Mouse (Mus musculus): ENCODE results near the gene Hist1h3a. TPM values are rescaled to one million over a fixed set of nuclear protein-coding genes. Genes with fewer than 3 reads are reported as not detected.
"Not testable (repeated sequence)": the region's sequence is repeated elsewhere in the genome, so short reads cannot be mapped to it uniquely, and the experiment has no call there.

Hist1h3a gene
- polyA plus RNA-seq, 1 experiment from 2014 or later: 2.2 TPM

DNA sequence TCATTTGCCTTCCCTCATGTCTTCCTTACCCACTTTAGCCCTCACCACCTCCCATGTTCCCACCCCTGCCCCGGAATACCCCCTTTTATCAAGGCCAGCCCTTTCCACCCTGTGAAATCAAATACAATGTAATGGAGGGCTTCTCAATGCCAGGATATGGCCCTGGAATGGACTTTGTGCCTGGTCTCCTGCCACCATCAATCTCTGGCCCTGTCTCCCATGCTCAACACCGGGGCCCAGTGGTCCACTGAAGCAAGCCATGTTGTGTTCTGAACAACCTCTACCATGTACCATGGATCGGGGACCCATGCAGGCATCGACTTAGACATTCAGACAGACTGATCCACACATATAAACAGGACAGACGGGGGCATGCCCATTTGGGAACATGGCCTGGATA lies 32.5 kb downstream of the Hist1h3a start:
- no peak overlapping the region for H3K27ac ChIP-seq (replicated peaks; ENCODE audit: low read depth, low read length)
- no peaks in the 10 kb centered on the region for H3K27me3 ChIP-seq (ENCODE audit: control insufficient read depth, insufficient read depth, low read length)
- no peak overlapping the region for H3K4me3 ChIP-seq (replicated peaks; ENCODE audit: low read depth, low read length)
- no peaks in the 10 kb centered on the region for H3K4me1 ChIP-seq (ENCODE audit: control insufficient read depth, insufficient read depth, low read length)
- ATAC-seq (ENCODE audit: low FRiP score, low TSS enrichment): no peak
- no peak for DNase-seq
- no peaks in the 10 kb centered on the region for H3K36me3 ChIP-seq (ENCODE audit: control insufficient read depth, insufficient read depth, low read length)
- no peak overlapping the region for H3K9ac ChIP-seq (replicated peaks; ENCODE audit: low read length)
- H3K4me2 ChIP-seq (ENCODE audit: low read length): no peak overlapping the region
- H3K9me3 ChIP-seq (ENCODE audit: control insufficient read depth, low read length): no peaks in the 10 kb centered on the region
- 94% methylated on average over 5 of the region's 5 CpGs for WGBS

- Histone ChIP-seq H3K4me1 (ENCODE audit: control insufficient read depth, insufficient read depth, low read length) (no peaks in the 10 kb centered on the region), H3K4me2 (ENCODE audit: low read length) (no peak overlapping the region), H3K27ac (replicated peaks; ENCODE audit: low read depth, low read length) (no peak overlapping the region), H3K27me3 (ENCODE audit: control insufficient read depth, insufficient read depth, low read length) (no peaks in the 10 kb centered on the region), H3K9ac (replicated peaks; ENCODE audit: low read length) (no peak overlapping the region), H3K4me3 (replicated peaks; ENCODE audit: low read depth, low read length) (no peak overlapping the region), H3K9me3 (ENCODE audit: control insufficient read depth, low read length) (no peaks in the 10 kb centered on the region), H3K36me3 (ENCODE audit: control insufficient read depth, insufficient read depth, low read length) (no peaks in the 10 kb centered on the region)
- ATAC-seq (ENCODE audit: low FRiP score, low TSS enrichment) (no peak), DNase-seq (no peak)
- WGBS: 96% methylated on average over 9 of the region's 9 CpGs
Measured at GRCm38 (mm10) chr13:23729192-23729525, 33.0 kb downstream of the Hist1h3a start.

DNA sequence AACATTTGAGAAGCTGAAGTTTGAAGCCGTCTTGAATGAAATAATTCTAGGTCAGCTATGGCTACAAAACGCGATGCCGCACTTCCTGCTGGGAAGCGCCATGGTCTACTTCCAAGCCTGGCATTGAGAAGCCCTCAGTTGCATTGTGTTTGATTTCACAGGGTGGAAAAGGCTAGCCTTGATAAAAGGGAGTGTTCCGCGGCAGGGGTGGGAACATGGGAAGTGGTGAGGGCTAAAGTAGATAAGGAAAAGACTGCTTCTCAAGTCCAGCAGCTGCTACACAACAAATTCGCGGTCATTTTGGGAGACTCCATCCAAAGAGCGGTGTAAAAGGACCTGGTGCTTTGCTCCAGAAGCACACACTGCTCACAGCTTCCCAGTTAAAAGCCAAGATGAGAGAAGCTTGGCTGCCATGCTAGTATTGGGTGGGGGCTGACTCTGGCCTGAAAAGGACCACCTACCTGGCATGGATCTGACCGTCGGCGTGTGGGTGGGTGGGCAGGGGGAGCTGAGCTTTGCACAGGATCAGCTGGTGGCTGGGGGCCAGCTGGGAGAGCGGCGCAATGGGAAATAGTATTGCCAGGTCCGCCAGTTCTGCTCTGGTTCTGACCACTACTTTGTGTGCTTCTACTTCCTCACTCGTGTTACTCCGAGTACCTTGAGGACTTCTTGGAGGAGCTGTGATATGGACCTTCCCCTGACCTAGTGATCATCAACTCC lies 33.6 kb downstream of the Hist1h3a start:
- Histone ChIP-seq H3K4me3 (replicated peaks; ENCODE audit: low read depth, low read length) (no peak overlapping the region), H3K9ac (replicated peaks; ENCODE audit: low read length) (no peak overlapping the region), H3K4me1 (ENCODE audit: control insufficient read depth, insufficient read depth, low read length) (no peaks in the 10 kb centered on the region), H3K27me3 (ENCODE audit: control insufficient read depth, insufficient read depth, low read length) (no peaks in the 10 kb centered on the region), H3K9me3 (ENCODE audit: control insufficient read depth, low read length) (no peaks in the 10 kb centered on the region), H3K27ac (replicated peaks; ENCODE audit: low read depth, low read length) (no peak overlapping the region), H3K36me3 (ENCODE audit: control insufficient read depth, insufficient read depth, low read length) (no peaks in the 10 kb centered on the region), H3K4me2 (ENCODE audit: low read length) (no peak overlapping the region)
- DNase-seq: no peak
- ATAC-seq (ENCODE audit: low FRiP score, low TSS enrichment): no peak
- 86% methylated on average over 18 of the region's 18 CpGs for WGBS

DNA sequence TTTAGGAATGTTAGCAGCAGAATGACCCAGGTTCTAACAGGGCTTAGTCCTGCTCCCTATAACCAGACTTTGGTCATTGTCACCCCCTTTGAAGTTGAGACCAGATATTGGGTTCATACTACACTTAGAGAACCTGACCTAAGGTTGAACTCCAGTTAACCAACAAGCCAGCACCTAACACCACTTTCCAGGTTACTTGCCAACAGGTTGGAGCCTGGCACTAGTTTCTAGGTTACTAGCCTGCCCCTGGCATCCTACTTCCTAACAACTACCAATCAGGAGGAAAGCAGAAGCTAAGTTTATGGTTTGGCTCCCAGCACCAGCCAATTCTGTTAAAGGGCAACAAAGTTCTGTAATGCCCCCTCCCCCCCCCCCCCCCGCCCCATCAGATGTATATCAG lies 37.0 kb downstream of the Hist1h3a start:
- H3K4me2 ChIP-seq (ENCODE audit: low read length): no peak overlapping the region
- no peaks in the 10 kb centered on the region for H3K36me3 ChIP-seq (ENCODE audit: control insufficient read depth, insufficient read depth, low read length)
- DNase-seq (no peak), ATAC-seq (ENCODE audit: low FRiP score, low TSS enrichment) (no peak)
- no peak overlapping the region for H3K27ac ChIP-seq (replicated peaks; ENCODE audit: low read depth, low read length)
- no peak overlapping the region for H3K9ac ChIP-seq (replicated peaks; ENCODE audit: low read length)
- 33% methylated on average over 1 of the region's 1 CpGs for WGBS
- no peak overlapping the region for H3K4me3 ChIP-seq (replicated peaks; ENCODE audit: low read depth, low read length)
- H3K4me1 ChIP-seq (ENCODE audit: control insufficient read depth, insufficient read depth, low read length): no peaks in the 10 kb centered on the region
- H3K9me3 ChIP-seq (ENCODE audit: control insufficient read depth, low read length): no peaks in the 10 kb centered on the region
- no peaks in the 10 kb centered on the region for H3K27me3 ChIP-seq (ENCODE audit: control insufficient read depth, insufficient read depth, low read length)

GRCm38 (mm10) chr13:23724239-23724638 lies 37.9 kb downstream of the Hist1h3a start:
- DNase-seq (no peak), ATAC-seq (ENCODE audit: low FRiP score, low TSS enrichment) (no peak)
- 79% methylated on average over 4 of the region's 4 CpGs for WGBS
- Histone ChIP-seq H3K27me3 (ENCODE audit: control insufficient read depth, insufficient read depth, low read length) (no peaks in the 10 kb centered on the region), H3K36me3 (ENCODE audit: control insufficient read depth, insufficient read depth, low read length) (no peaks in the 10 kb centered on the region), H3K27ac (replicated peaks; ENCODE audit: low read depth, low read length) (no peak overlapping the region), H3K9ac (replicated peaks; ENCODE audit: low read length) (no peak overlapping the region), H3K4me1 (ENCODE audit: control insufficient read depth, insufficient read depth, low read length) (no peaks in the 10 kb centered on the region), H3K4me2 (ENCODE audit: low read length) (no peak overlapping the region), H3K4me3 (replicated peaks; ENCODE audit: low read depth, low read length) (no peak overlapping the region), H3K9me3 (ENCODE audit: control insufficient read depth, low read length) (no peaks in the 10 kb centered on the region)

DNA sequence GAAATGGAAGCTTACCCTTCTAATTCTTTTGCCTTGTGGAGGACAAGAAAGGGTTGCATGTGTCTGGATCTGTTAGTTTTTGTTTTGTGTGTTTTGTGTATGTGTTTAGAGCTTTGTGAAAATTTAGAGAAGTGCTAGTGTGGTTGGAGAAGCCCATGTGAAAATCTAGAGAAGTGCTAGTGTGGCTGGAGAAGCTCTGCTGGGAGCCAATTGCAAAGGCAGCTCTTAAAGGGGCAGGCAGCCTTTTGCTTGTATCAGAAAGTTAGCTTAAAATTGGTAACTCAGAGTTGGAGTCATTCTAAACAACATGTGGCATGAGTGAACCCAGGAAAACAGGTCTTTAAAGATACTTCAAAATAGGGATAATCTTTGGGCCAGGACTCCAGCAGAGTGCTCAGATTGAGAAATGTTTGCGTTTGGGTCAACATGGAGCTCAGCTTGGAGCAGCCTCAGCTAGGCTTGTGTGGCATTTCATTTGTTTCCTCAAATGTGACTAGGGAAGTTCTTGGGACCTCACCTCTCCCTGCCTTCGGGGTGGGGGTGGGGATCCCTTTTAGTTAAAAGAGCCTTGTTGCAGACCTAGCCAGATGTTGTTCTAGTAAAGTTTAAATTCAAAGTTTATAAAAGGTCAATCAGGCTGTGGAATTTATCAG lies 44.5 kb downstream of the Hist1h3a start:
- not testable (repeated sequence) for H3K4me3 ChIP-seq (replicated peaks; ENCODE audit: low read depth, low read length); H3K9me3 ChIP-seq (ENCODE audit: control insufficient read depth, low read length); H3K27me3 ChIP-seq (ENCODE audit: control insufficient read depth, insufficient read depth, low read length); H3K4me1 ChIP-seq (ENCODE audit: control insufficient read depth, insufficient read depth, low read length); H3K9ac ChIP-seq (replicated peaks; ENCODE audit: low read length); DNase-seq; H3K4me2 ChIP-seq (ENCODE audit: low read length); ATAC-seq (ENCODE audit: low FRiP score, low TSS enrichment); H3K36me3 ChIP-seq (ENCODE audit: control insufficient read depth, insufficient read depth, low read length); H3K27ac ChIP-seq (replicated peaks; ENCODE audit: low read depth, low read length)
- WGBS: 25% methylated on average over 2 of the region's 2 CpGs

GRCm38 (mm10) chr13:23717176-23717575 lies 45.0 kb downstream of the Hist1h3a start:
- Histone ChIP-seq H3K9ac (replicated peaks; ENCODE audit: low read length) (no peak overlapping the region), H3K9me3 (ENCODE audit: control insufficient read depth, low read length) (no peaks in the 10 kb centered on the region)
- ATAC-seq (ENCODE audit: low FRiP score, low TSS enrichment): no peak

GRCm38 (mm10) chr13:23716261-23717042 lies 45.7 kb downstream of the Hist1h3a start:
- no peaks in the 10 kb centered on the region for H3K27me3 ChIP-seq (ENCODE audit: control insufficient read depth, insufficient read depth, low read length)
- H3K4me1 ChIP-seq (ENCODE audit: control insufficient read depth, insufficient read depth, low read length): no peaks in the 10 kb centered on the region
- no peak overlapping the region for H3K4me2 ChIP-seq (ENCODE audit: low read length)
- H3K9me3 ChIP-seq (ENCODE audit: control insufficient read depth, low read length): no peaks in the 10 kb centered on the region
- ATAC-seq (ENCODE audit: low FRiP score, low TSS enrichment) (no peak), DNase-seq (no peak)
- 86% methylated on average over 5 of the region's 5 CpGs for WGBS
- H3K9ac ChIP-seq (replicated peaks; ENCODE audit: low read length): no peak overlapping the region
- no peak overlapping the region for H3K27ac ChIP-seq (replicated peaks; ENCODE audit: low read depth, low read length)
- no peaks in the 10 kb centered on the region for H3K36me3 ChIP-seq (ENCODE audit: control insufficient read depth, insufficient read depth, low read length)
- no peak overlapping the region for H3K4me3 ChIP-seq (replicated peaks; ENCODE audit: low read depth, low read length)

More at GRCm38 (mm10) chr13:23717176-23717575, 45.0 kb downstream of the Hist1h3a start:
- WGBS: 63% methylated on average over 11 of the region's 11 CpGs
- Histone ChIP-seq H3K36me3 (ENCODE audit: control insufficient read depth, insufficient read depth, low read length) (no peaks in the 10 kb centered on the region), H3K4me3 (replicated peaks; ENCODE audit: low read depth, low read length) (no peak overlapping the region), H3K4me1 (ENCODE audit: control insufficient read depth, insufficient read depth, low read length) (no peaks in the 10 kb centered on the region), H3K27me3 (ENCODE audit: control insufficient read depth, insufficient read depth, low read length) (no peaks in the 10 kb centered on the region), H3K4me2 (ENCODE audit: low read length) (no peak overlapping the region), H3K27ac (replicated peaks; ENCODE audit: low read depth, low read length) (no peak overlapping the region)
- DNase-seq: no peak
